Mouse (Mus musculus) brain, embryonic 14.5 days (tissue): ENCODE data around the gene Cbr1.

Experiments
- CTCF ChIP-seq: fragments of 200-500 bp; IDR thresholded peaks from 2 replicates; pipeline ENCODE4 v1.5.1; 2012; ENCODE audit warnings: inconsistent platforms, mild to moderate bottlenecking, moderate library complexity, borderline replicate concordance; ENCODE audit not compliant: insufficient read depth, insufficient read length; ENCODE audit errors: extremely low read depth
- POLR2A ChIP-seq: fragments of 200-500 bp; IDR thresholded peaks from 2 replicates; pipeline ENCODE4 v1.6.1; 2012; ENCODE audit warnings: mild to moderate bottlenecking, inconsistent platforms, borderline replicate concordance; ENCODE audit not compliant: poor library complexity, insufficient read depth, insufficient read length, severe bottlenecking; ENCODE audit errors: extremely low read depth

DNA sequence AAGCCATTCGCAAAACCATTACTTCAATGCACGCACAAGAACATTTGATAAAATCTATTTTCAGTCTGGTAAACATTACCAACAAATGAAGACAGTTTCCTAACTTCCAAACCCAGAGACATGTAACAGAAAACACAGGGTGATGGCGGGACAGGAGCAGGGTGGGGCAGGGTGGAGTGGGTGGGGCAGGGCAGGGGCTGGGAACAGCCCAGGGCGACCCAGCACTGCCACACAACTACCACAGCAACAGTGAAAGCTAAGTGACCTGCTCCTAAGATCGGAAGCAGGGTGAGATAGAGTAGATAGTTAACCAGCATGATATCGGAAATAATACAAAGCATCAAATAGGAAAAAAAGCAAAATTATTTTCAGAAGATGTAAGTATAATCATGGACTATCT, 6.2 kb upstream of the Cbr1 start:
- TF ChIP-seq POLR2A (no peak), CTCF (no peak)
